Mouse (Mus musculus) stomach, embryonic 16.5 days (tissue): ENCODE results near the gene Mapk13. TPM values are rescaled to one million over a fixed set of nuclear protein-coding genes. Genes with fewer than 3 reads are reported as not detected.
"Not testable (repeated sequence)": the region's sequence is repeated elsewhere in the genome, so short reads cannot be mapped to it uniquely, and the experiment has no call there.

ENCODE experiments used
- ATAC-seq: fragments of 200-750 bp; cut with Nextera tagmentation; 2 replicates; pipeline ENCODE4 v1.8.0; 2017; ENCODE audit warnings: moderate number of reproducible peaks, moderate TSS enrichment; ENCODE audit not compliant: insufficient read depth, low FRiP score
- H3K27ac ChIP-seq: fragments of 300-500 bp; sonication (generic); 2 replicates; pipeline ENCODE4 v1.5.1; 2014; ENCODE audit warnings: low read length
- H3K27me3 ChIP-seq: fragments of 300-500 bp; sonication (generic); 2 replicates; pipeline ENCODE4 v1.6.1; 2014; ENCODE audit warnings: low read length, control low read depth, mixed read lengths; ENCODE audit not compliant: control insufficient read depth, insufficient read depth
- H3K36me3 ChIP-seq: fragments of 300-500 bp; sonication (generic); 2 replicates; pipeline ENCODE4 v1.6.1; 2014; ENCODE audit warnings: low read length; ENCODE audit not compliant: control insufficient read depth, insufficient read depth
- H3K4me1 ChIP-seq: fragments of 300-500 bp; sonication (generic); 2 replicates; pipeline ENCODE4 v1.6.1; 2014; ENCODE audit warnings: low read length, control low read depth, mixed read lengths; ENCODE audit not compliant: control insufficient read depth, insufficient read depth
- H3K4me2 ChIP-seq: fragments of 300-500 bp; sonication (generic); 2 replicates; pipeline ENCODE4 v1.6.1; 2014; ENCODE audit warnings: low read depth, low read length, mixed read lengths
- H3K4me3 ChIP-seq: fragments of 300-500 bp; sonication (generic); replicated peaks from 2 replicates; pipeline ENCODE4 v1.5.1; 2014; ENCODE audit warnings: mild to moderate bottlenecking, low read length
- H3K9ac ChIP-seq: fragments of 300-500 bp; sonication (generic); 2 replicates; pipeline ENCODE4 v1.6.1; 2014; ENCODE audit warnings: low read length
- H3K9me3 ChIP-seq: fragments of 300-500 bp; sonication (generic); replicated peaks from 2 replicates; pipeline ENCODE4 v1.6.1; 2016; ENCODE audit warnings: low read length, control low read depth; ENCODE audit not compliant: control insufficient read depth
- WGBS: fragments of 180-500 bp; shearing (Covaris S2); extraction: QIAGEN DNeasy Blood & Tissue Kit; methylation state at CpG from one replicate; pipeline ENCODE4 v1.1.7; 2014; 5-methylcytosine and 5-hydroxymethylcytosine counted together
- polyA plus RNA-seq: library from polyadenylated mRNA; unstranded; fragments of >200 nt; fragmentation: Nextera tagmentation; extraction: Ambion mirVana; gene quantifications from 2 replicates; pipeline ENCODE4 v1.2.1, GENCODE M21; 2015

Gene Mapk13
- polyA plus RNA-seq, 1 experiment from 2014 or later, result 116 TPM

- Histone ChIP-seq H3K9ac (no peak overlapping the region), H3K9me3 (no peaks in the 10 kb centered on the region), H3K4me3 (no peak overlapping the region), H3K4me2 (no peak overlapping the region), H3K36me3 (peaks cover 31% of the 10 kb centered on the region), H3K27me3 (no peaks in the 10 kb centered on the region), H3K4me1 (no peaks in the 10 kb centered on the region), H3K27ac (no peak overlapping the region)
- 55% methylated on average over 10 of the region's 10 CpGs for WGBS
- no peak for ATAC-seq
Measured at GRCm38 (mm10) chr17:28815384-28816004, 46.4 kb downstream of the Mapk13 start.

- not testable (repeated sequence) for ATAC-seq, H3K4me3 ChIP-seq, H3K9ac ChIP-seq, H3K27ac ChIP-seq, H3K4me2 ChIP-seq, H3K4me1 ChIP-seq, H3K9me3 ChIP-seq, H3K27me3 ChIP-seq
- WGBS, result 90% methylated on average over 9 of the region's 10 CpGs
- peaks cover 31% of the 10 kb centered on the region for H3K36me3 ChIP-seq
Measured at GRCm38 (mm10) chr17:28816326-28816725, 47.2 kb downstream of the Mapk13 start.

- Histone ChIP-seq H3K36me3 (peaks cover 31% of the 10 kb centered on the region), H3K4me1 (no peaks in the 10 kb centered on the region), H3K9me3 (no peaks in the 10 kb centered on the region), H3K27ac (no peak overlapping the region), H3K4me3 (no peak overlapping the region), H3K27me3 (no peaks in the 10 kb centered on the region), H3K9ac (no peak overlapping the region), H3K4me2 (no peak overlapping the region)
- ATAC-seq, result no peak
- WGBS, result 92% methylated on average over 25 of the region's 25 CpGs
Measured at GRCm38 (mm10) chr17:28816875-28817811, 48.0 kb downstream of the Mapk13 start.

GRCm38 (mm10) chr17:28820189-28820588 is 51.1 kb downstream of the Mapk13 start:
- Histone ChIP-seq H3K27me3 (no peaks in the 10 kb centered on the region), H3K4me3 (no peak overlapping the region), H3K4me1 (no peaks in the 10 kb centered on the region), H3K4me2 (no peak overlapping the region), H3K27ac (no peak overlapping the region), H3K36me3 (peaks cover 37% of the 10 kb centered on the region), H3K9me3 (no peaks in the 10 kb centered on the region), H3K9ac (no peak overlapping the region)
- ATAC-seq, result no peak
- WGBS, result 77% methylated on average over 2 of the region's 2 CpGs

- WGBS, result 86% methylated on average over 13 of the region's 13 CpGs
- H3K4me3 ChIP-seq, result no peak overlapping the region
- no peak overlapping the region for H3K9ac ChIP-seq
- no peaks in the 10 kb centered on the region for H3K4me1 ChIP-seq
- no peak overlapping the region for H3K4me2 ChIP-seq
- no peaks in the 10 kb centered on the region for H3K9me3 ChIP-seq
- H3K27ac ChIP-seq, result no peak overlapping the region
- H3K27me3 ChIP-seq, result no peaks in the 10 kb centered on the region
- ATAC-seq, result peak; percentile 74
- H3K36me3 ChIP-seq, result peaks cover 30% of the 10 kb centered on the region
Measured at GRCm38 (mm10) chr17:28823004-28823745, 54.1 kb downstream of the Mapk13 start.

- Histone ChIP-seq H3K27ac (no peak overlapping the region), H3K27me3 (no peaks in the 10 kb centered on the region), H3K4me2 (no peak overlapping the region), H3K36me3 (peaks cover 30% of the 10 kb centered on the region), H3K9me3 (no peaks in the 10 kb centered on the region), H3K4me3 (no peak overlapping the region), H3K4me1 (no peaks in the 10 kb centered on the region), H3K9ac (no peak overlapping the region)
- ATAC-seq, result no peak
- WGBS, result 89% methylated on average over 11 of the region's 11 CpGs
Measured at GRCm38 (mm10) chr17:28823749-28824148, 54.7 kb downstream of the Mapk13 start.

- H3K4me1 ChIP-seq, result no peaks in the 10 kb centered on the region
- no peak overlapping the region for H3K4me2 ChIP-seq
- no peaks in the 10 kb centered on the region for H3K27me3 ChIP-seq
- WGBS, result 71% methylated on average over 6 of the region's 6 CpGs
- H3K36me3 ChIP-seq, result peaks cover 28% of the 10 kb centered on the region
- H3K27ac ChIP-seq, result 0 out of 2 replicates have a peak overlapping the region, but pooled peaks have one; percentile 11
- H3K4me3 ChIP-seq, result no peak overlapping the region
- H3K9me3 ChIP-seq, result no peaks in the 10 kb centered on the region
- no peak overlapping the region for H3K9ac ChIP-seq
- no peak for ATAC-seq
Measured at GRCm38 (mm10) chr17:28824896-28825295, 55.8 kb downstream of the Mapk13 start.

GRCm38 (mm10) chr17:28825359-28826041 is 56.4 kb downstream of the Mapk13 start:
- no peaks in the 10 kb centered on the region for H3K4me1 ChIP-seq
- no peaks in the 10 kb centered on the region for H3K27me3 ChIP-seq
- H3K4me2 ChIP-seq, result no peak overlapping the region
- 0 out of 2 replicates have a peak overlapping the region, but pooled peaks have one; percentile 8 for H3K9ac ChIP-seq
- peaks cover 29% of the 10 kb centered on the region for H3K36me3 ChIP-seq
- WGBS, result 74% methylated on average over 6 of the region's 6 CpGs
- no peak for ATAC-seq
- H3K27ac ChIP-seq, result no peak overlapping the region
- no peaks in the 10 kb centered on the region for H3K9me3 ChIP-seq
- no peak overlapping the region for H3K4me3 ChIP-seq
